Comparison of ENCODE assay signal across 9 mouse cellular contexts in the genomic region with DNA sequence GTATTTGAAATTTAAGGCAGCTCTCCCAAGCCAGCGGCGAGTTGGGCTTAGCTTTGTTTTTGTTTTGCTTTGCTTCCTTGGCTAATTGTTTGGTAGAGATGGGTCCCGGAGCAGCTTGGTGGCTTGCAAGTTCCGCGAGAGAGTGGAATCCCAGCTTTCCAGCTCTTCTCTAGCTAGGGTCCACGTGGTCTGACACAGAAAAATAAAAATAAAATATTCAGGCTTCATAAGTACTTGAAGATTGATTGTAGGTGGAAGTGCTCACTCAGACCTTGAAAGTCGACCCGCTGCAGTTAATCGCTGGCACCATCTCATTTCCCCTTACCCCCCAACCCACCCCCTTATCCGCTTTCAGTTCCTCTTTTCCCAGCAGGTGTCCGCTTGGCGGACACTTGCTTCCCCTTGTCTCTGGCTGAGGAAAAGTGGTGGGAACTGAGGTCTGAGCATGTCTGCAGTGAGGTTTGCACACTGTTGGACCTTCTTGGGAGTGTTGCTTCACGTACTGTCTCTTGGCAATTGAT.
A peak's percentile ranks its signal among the peaks of the same experiment; 100 is the strongest.
DNase-seq lines count a peak whose midpoint lies in the region; ATAC-seq and TF ChIP-seq lines count a peak whose summit lies in the region.
"Had no signal": no experiment of that assay in that cellular context is flagged by ENCODE, and none has a peak within 500 bp of the region (broad histone marks: within the 10 kb centered on the region; RNA-seq: fewer than 3 reads in every experiment).

No protein-coding gene starts in this region.

- H3K27me3 ChIP-seq in intestine, embryonic 16.5 days (replicated peaks; ENCODE audit: control insufficient read depth, insufficient read depth, low read length) = no peaks in the 10 kb centered on the region
- H3K27me3 ChIP-seq in liver, postnatal 0 days (ENCODE audit: insufficient read depth, low read length) = no peaks in the 10 kb centered on the region
- H3K27me3 ChIP-seq in neural tube, embryonic 13.5 days = no peaks in the 10 kb centered on the region

- H3K9me3 ChIP-seq in intestine, embryonic 16.5 days (ENCODE audit: control insufficient read depth, low read length) = no peaks in the 10 kb centered on the region
- no peaks in the 10 kb centered on the region for H3K9me3 ChIP-seq in liver, postnatal 0 days (ENCODE audit: low read length)
- no peaks in the 10 kb centered on the region for H3K9me3 ChIP-seq in neural tube, embryonic 13.5 days

- no peaks in the 10 kb centered on the region for H3K36me3 ChIP-seq in intestine, embryonic 16.5 days (ENCODE audit: control insufficient read depth, insufficient read depth, low read length)
- no peaks in the 10 kb centered on the region for H3K36me3 ChIP-seq in liver, postnatal 0 days (replicated peaks; ENCODE audit: insufficient read depth, low read length)
- H3K36me3 ChIP-seq in neural tube, embryonic 13.5 days = no peaks in the 10 kb centered on the region

- TF ChIP-seq CTCF in liver, postnatal 0 days (IDR thresholded peaks at IDR 0.05; ENCODE audit: low read depth) = no peak

- peak overlapping the region; percentile 75 for H3K4me2 ChIP-seq in intestine, embryonic 16.5 days (ENCODE audit: low read depth, low read length)
- peak overlapping the region; percentile 66 for H3K4me2 ChIP-seq in liver, postnatal 0 days (ENCODE audit: low read depth, low read length)
- H3K4me2 ChIP-seq in neural tube, embryonic 13.5 days = peak overlapping the region; percentile 68

- H3K27ac ChIP-seq in intestine, embryonic 16.5 days (ENCODE audit: low read length) = peak overlapping the region; percentile 69
- peak overlapping the region; percentile 91 for H3K27ac ChIP-seq in liver, postnatal 0 days (ENCODE audit: low read depth)
- H3K27ac ChIP-seq in neural tube, embryonic 13.5 days (replicated peaks) = no peak overlapping the region

- peak overlapping the region; percentile 58 for H3K9ac ChIP-seq in intestine, embryonic 16.5 days (ENCODE audit: low read depth, low read length)
- peak overlapping the region; percentile 54 for H3K9ac ChIP-seq in liver, postnatal 0 days (replicated peaks)
- H3K9ac ChIP-seq in neural tube, embryonic 13.5 days = peak overlapping the region; percentile 58

- peak overlapping the region; percentile 46 for H3K4me3 ChIP-seq in intestine, embryonic 16.5 days (ENCODE audit: low read length)
- H3K4me3 ChIP-seq in liver, postnatal 0 days (ENCODE audit: low read depth, low read length) = peak overlapping the region; percentile 48
- H3K4me3 ChIP-seq in neural tube, embryonic 13.5 days = peak overlapping the region; percentile 35
- H3K4me3 ChIP-seq: myocyte had no signal

- peak; percentile 9 for ATAC-seq in activated CD4-positive, CD25-positive, alpha-beta regulatory T cell, adult 4 months
- peak; percentile 60 for ATAC-seq in granulocyte monocyte progenitor cell, adult 5-6 weeks (replicated peaks; ENCODE audit: poor library complexity, severe bottlenecking)
- peak; percentile 67 for ATAC-seq in intestine, embryonic 16.5 days
- peak; percentile 41 for ATAC-seq in liver, postnatal 0 days
- ATAC-seq in neural tube, embryonic 13.5 days (ENCODE audit: low read depth) = peak; percentile 40; the same call in 1 of the 2 replicates

- H3K4me1 ChIP-seq in intestine, embryonic 16.5 days (ENCODE audit: control insufficient read depth, insufficient read depth, low read length) = peaks cover 8% of the 10 kb centered on the region
- H3K4me1 ChIP-seq in liver, postnatal 0 days (ENCODE audit: insufficient read depth) = peaks cover 30% of the 10 kb centered on the region
- peaks cover 12% of the 10 kb centered on the region for H3K4me1 ChIP-seq in neural tube, embryonic 13.5 days (replicated peaks)

- DNase-seq in layer of hippocampus, adult 11-12 months (ENCODE audit: low spot score) = peak; percentile 21
- DNase-seq in layer of hippocampus, adult 18-20 months (ENCODE audit: low spot score in 2 of 2) = no peak
- peak; percentile 60 for DNase-seq in liver, postnatal 0 days
- no peak for DNase-seq in urinary bladder, postnatal 4 days (ENCODE audit: low spot score in 2 of 2)

- WGBS in intestine, embryonic 16.5 days = 5% methylated on average over 13 of the region's 13 CpGs
- 2% methylated on average over 13 of the region's 13 CpGs for WGBS in liver, postnatal 0 days (ENCODE audit: insufficient replicate concordance)
- 5% methylated on average over 13 of the region's 13 CpGs for WGBS in neural tube, embryonic 13.5 days

- TF ChIP-seq EP300 in liver, postnatal 0 days (IDR thresholded peaks at IDR 0.05; ENCODE audit: low read depth) = no peak

Comparison
In these comparisons a context has a peak if more than half of its experiments do, and no peak if none do; other contexts are left out.
1. DNase-seq: peak in layer of hippocampus, adult 11-12 months (single experiment) and liver, postnatal 0 days (single experiment); none in layer of hippocampus, adult 18-20 months (0 of 2) and urinary bladder, postnatal 4 days (0 of 2).
2. ATAC-seq: peak in every context shown above with its lines; median percentile 67 in intestine, embryonic 16.5 days; 60 in granulocyte monocyte progenitor cell, adult 5-6 weeks; 41 in liver, postnatal 0 days; 40 in neural tube, embryonic 13.5 days; 9 in activated CD4-positive, CD25-positive, alpha-beta regulatory T cell, adult 4 months.
3. Peak in every context shown above with its lines, with median percentiles within 50 percentile points of each other: H3K4me2 ChIP-seq, H3K4me3 ChIP-seq and H3K9ac ChIP-seq.